Mouse (Mus musculus): ENCODE results near the gene Tmem88b. TPM values are rescaled to one million over a fixed set of nuclear protein-coding genes. Genes with fewer than 3 reads are reported as not detected.

The Tmem88b gene
- total and polyA plus RNA-seq, 3 experiments, result 0.19 to 0.32 TPM; not detected in 1

DNA sequence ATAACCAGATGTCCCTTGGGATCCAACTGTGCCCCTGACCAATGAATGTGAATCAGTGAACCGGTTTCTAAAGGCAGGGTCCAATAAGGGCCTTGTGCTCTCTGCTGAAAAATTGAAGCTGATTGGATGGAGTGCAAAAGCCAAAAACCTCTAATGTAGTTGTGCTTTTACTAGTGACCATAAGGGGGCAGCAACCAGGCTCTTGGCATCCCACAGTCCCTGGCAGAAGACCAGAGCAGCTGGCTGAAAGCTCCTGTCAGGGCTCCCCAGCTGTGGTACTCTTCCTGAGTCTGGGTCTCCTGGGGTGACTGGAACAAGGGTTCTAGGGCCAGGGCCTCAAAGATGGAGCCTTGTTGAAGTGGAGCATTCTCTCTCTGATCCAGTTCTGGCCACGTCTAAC, 48.2 kb upstream of the Tmem88b start:
- TF ChIP-seq HCFC1 (IDR thresholded peaks at IDR 0.05; ENCODE audit: low read depth, low read length) (peak; percentile 52), ELF1 (IDR thresholded peaks at IDR 0.05; ENCODE audit: low read depth, low read length) (no peak), ZMIZ1 (IDR thresholded peaks at IDR 0.05; ENCODE audit: low read depth, low read length) (no peak), GATA1 (IDR thresholded peaks at IDR 0.05; ENCODE audit: low read depth, low read length) (no peak), CHD2 (IDR thresholded peaks at IDR 0.05; ENCODE audit: low read length) (no peak; the same call in 1 of the 2 replicates), NRF1 (IDR thresholded peaks at IDR 0.05; ENCODE audit: insufficient read depth, low read depth, low read length, poor library complexity, severe bottlenecking) (no peak), SIN3A (IDR thresholded peaks at IDR 0.05; ENCODE audit: low read length) (peak; percentile 73), ETS1 (IDR thresholded peaks at IDR 0.05; ENCODE audit: low read depth, low read length) (peak; percentile 91), POLR2AphosphoS2 (IDR thresholded peaks at IDR 0.05; ENCODE audit: low read length) (0 out of 2 replicates have a peak, but pooled peaks have one; percentile 52), SMC3 (IDR thresholded peaks at IDR 0.05; ENCODE audit: low read depth, low read length) (peak; percentile 75), TCF12 (IDR thresholded peaks at IDR 0.05; ENCODE audit: low read depth, low read length) (peak; percentile 59; the same call in 1 of the 2 replicates), CTCF (IDR thresholded peaks at IDR 0.05 in 2 of 3, conservative IDR thresholded peaks at IDR 0.05 in 1 of 3; ENCODE audit: control insufficient read depth in 1 of 3, insufficient read depth in 1 of 3, low read depth in 2 of 3, low read length in 3 of 3, poor library complexity in 1 of 3, severe bottlenecking in 1 of 3) (peak; percentile 78 to 84 (median 80)), USF1 (IDR thresholded peaks at IDR 0.05; ENCODE audit: low read depth, low read length) (no peak), POLR2A (IDR thresholded peaks at IDR 0.05; ENCODE audit: control insufficient read depth in 1 of 2, insufficient read depth in 1 of 2, low read depth in 1 of 2, low read length in 2 of 2, poor library complexity in 1 of 2) (peak in 1 of 2 experiments; percentile 48; a peak in 1 of 4 replicates), MAZ (IDR thresholded peaks at IDR 0.05; ENCODE audit: low read depth, low read length) (no peak), RAD21 (IDR thresholded peaks at IDR 0.05; ENCODE audit: low read depth, low read length) (peak; percentile 57), POLR2AphosphoS5 (IDR thresholded peaks at IDR 0.05; ENCODE audit: borderline replicate concordance, low read depth, low read length) (no peak), MAFK (IDR thresholded peaks at IDR 0.05; ENCODE audit: borderline replicate concordance, low read depth, low read length) (no peak), EP300 (IDR thresholded peaks at IDR 0.05; ENCODE audit: low read depth in 1 of 2, low read length in 2 of 2) (peak in 1 of 2 experiments; percentile 24; a peak in 1 of 4 replicates)
- Histone ChIP-seq H3K4me1 (ENCODE audit: control insufficient read depth in 1 of 2, insufficient read depth in 2 of 2, low read length in 2 of 2) (peaks cover 0 to 10% of the 10 kb centered on the region in 2 experiments; a peak in 1 of 4 replicates), H3K9ac (ENCODE audit: control insufficient read depth, low read depth, low read length, poor library complexity, severe bottlenecking) (no peak overlapping the region), H3K27ac (ENCODE audit: control insufficient read depth, low read depth, low read length) (no peak overlapping the region), H3K36me3 (ENCODE audit: control insufficient read depth in 1 of 2, insufficient read depth in 2 of 2, low read length in 2 of 2) (peaks cover 0 to 7% of the 10 kb centered on the region in 2 experiments; a peak in 2 of 4 replicates), H3K4me3 (ENCODE audit: control insufficient read depth in 1 of 2, insufficient read depth in 1 of 2, low read depth in 2 of 2, low read length in 2 of 2) (no peak overlapping the region), H3K27me3 (ENCODE audit: control insufficient read depth in 1 of 2, insufficient read depth in 2 of 2, low read length in 2 of 2) (no peaks in the 10 kb centered on the region), H3K79me2 (ENCODE audit: control insufficient read depth, insufficient read depth, low read length, poor library complexity) (peaks cover 15% of the 10 kb centered on the region), H3K9me3 (replicated peaks; ENCODE audit: insufficient read depth, low read length) (no peaks in the 10 kb centered on the region)
- peak; percentile 86 for DNase-seq (ENCODE audit: low read depth, low spot score)

DNA sequence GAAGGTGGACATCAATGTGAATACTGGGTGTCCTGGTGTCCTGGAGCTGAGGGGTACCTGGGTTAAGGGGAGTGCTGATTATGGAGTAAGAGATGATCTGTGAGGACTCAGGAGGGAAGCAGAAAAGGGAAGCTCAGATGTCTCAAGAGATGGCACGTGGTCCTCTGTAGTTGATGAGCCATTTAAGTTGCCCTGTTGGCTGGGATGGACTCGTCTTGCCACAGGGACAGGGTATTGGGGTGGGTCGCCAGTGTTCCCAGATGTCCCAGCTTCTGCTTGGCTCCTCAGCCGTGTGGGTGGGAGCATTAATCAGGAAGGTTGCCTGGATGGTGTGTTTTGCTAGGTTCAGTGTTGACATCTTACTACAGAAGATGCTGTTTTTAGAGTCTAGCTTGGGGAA, 47.6 kb upstream of the Tmem88b start:
- H3K36me3 ChIP-seq (ENCODE audit: control insufficient read depth in 1 of 2, insufficient read depth in 2 of 2, low read length in 2 of 2), result peaks cover 0 to 7% of the 10 kb centered on the region in 2 experiments; a peak in 2 of 4 replicates
- H3K9ac ChIP-seq (ENCODE audit: control insufficient read depth, low read depth, low read length, poor library complexity, severe bottlenecking), result no peak overlapping the region
- H3K4me3 ChIP-seq (ENCODE audit: control insufficient read depth in 1 of 2, insufficient read depth in 1 of 2, low read depth in 2 of 2, low read length in 2 of 2), result no peak overlapping the region
- peaks cover 0 to 10% of the 10 kb centered on the region in 2 experiments; a peak in 1 of 4 replicates for H3K4me1 ChIP-seq (ENCODE audit: control insufficient read depth in 1 of 2, insufficient read depth in 2 of 2, low read length in 2 of 2)
- no peaks in the 10 kb centered on the region for H3K9me3 ChIP-seq (replicated peaks; ENCODE audit: insufficient read depth, low read length)
- TF ChIP-seq SIN3A (IDR thresholded peaks at IDR 0.05; ENCODE audit: low read length) (no peak), MYC (IDR thresholded peaks at IDR 0.05; ENCODE audit: low read depth, low read length) (no peak), RAD21 (IDR thresholded peaks at IDR 0.05; ENCODE audit: low read depth, low read length) (no peak)
- H3K79me2 ChIP-seq (ENCODE audit: control insufficient read depth, insufficient read depth, low read length, poor library complexity), result peaks cover 15% of the 10 kb centered on the region
- H3K27me3 ChIP-seq (ENCODE audit: control insufficient read depth in 1 of 2, insufficient read depth in 2 of 2, low read length in 2 of 2), result no peaks in the 10 kb centered on the region
- no peak for DNase-seq (ENCODE audit: low read depth, low spot score)
- no peak overlapping the region for H3K27ac ChIP-seq (ENCODE audit: control insufficient read depth, low read depth, low read length)
